Mouse (Mus musculus) heart, postnatal 0 days (tissue): Measurements from ENCODE around the gene Sumf1. TPM values are rescaled to one million over a fixed set of nuclear protein-coding genes. Genes with fewer than 3 reads are reported as not detected.

Source experiments
- ATAC-seq: fragments of 200-750 bp; cut with Nextera tagmentation; 2 replicates; pipeline ENCODE4 v1.8.0; 2017; ENCODE audit warnings: low read depth, moderate number of reproducible peaks, moderate library complexity; ENCODE audit not compliant: insufficient read depth
- DNase-seq: peaks from one replicate; pipeline ENCODE4 v3.0.0-alpha.2; 2016; ENCODE audit warnings: low spot score
- H3K27ac ChIP-seq: fragments of 300-500 bp; sonication (generic); 2 replicates; pipeline ENCODE4 v1.5.1; 2014; ENCODE audit warnings: low read depth, mild to moderate bottlenecking
- H3K27me3 ChIP-seq: fragments of 300-500 bp; sonication (generic); 2 replicates; pipeline ENCODE4 v1.6.1; 2014; ENCODE audit warnings: low read length, mixed read lengths; ENCODE audit not compliant: control insufficient read depth, insufficient read depth
- H3K36me3 ChIP-seq: fragments of 300-500 bp; sonication (generic); replicated peaks from 2 replicates; pipeline ENCODE4 v1.6.1; 2014; ENCODE audit warnings: low read length, mixed read lengths; ENCODE audit not compliant: control insufficient read depth, insufficient read depth
- H3K4me1 ChIP-seq: fragments of 300-500 bp; sonication (generic); 2 replicates; pipeline ENCODE4 v1.6.1; 2014; ENCODE audit warnings: antibody characterized with exemption; ENCODE audit not compliant: control insufficient read depth, insufficient read depth
- H3K4me2 ChIP-seq: fragments of 300-500 bp; sonication (generic); 2 replicates; pipeline ENCODE4 v1.6.1; 2014; ENCODE audit warnings: low read depth, mild to moderate bottlenecking, low read length, moderate library complexity
- H3K4me3 ChIP-seq: fragments of 300-500 bp; sonication (generic); 2 replicates; pipeline ENCODE4 v1.5.1; 2014; ENCODE audit warnings: low read depth, low read length
- H3K9ac ChIP-seq: fragments of 300-500 bp; sonication (generic); replicated peaks from 2 replicates; pipeline ENCODE4 v1.6.1; 2014; ENCODE audit warnings: low read depth, low read length, mixed read lengths
- H3K9me3 ChIP-seq: fragments of 300-500 bp; sonication (generic); replicated peaks from 2 replicates; pipeline ENCODE4 v1.6.1; 2016; ENCODE audit warnings: low read length; ENCODE audit not compliant: control insufficient read depth
- CTCF ChIP-seq: IDR thresholded peaks from 2 replicates; pipeline ENCODE4 v1.5.1; 2016; ENCODE audit warnings: antibody characterized with exemption, control low read depth, low read depth
- EP300 ChIP-seq: IDR thresholded peaks from 2 replicates; pipeline ENCODE4 v1.6.1; 2016; ENCODE audit warnings: antibody characterized with exemption, low read depth
- WGBS: fragments of 180-500 bp; shearing (Covaris S2); extraction: QIAGEN DNeasy Blood & Tissue Kit; methylation state at CpG from one replicate; pipeline ENCODE4 v1.1.7; 2014; 5-methylcytosine and 5-hydroxymethylcytosine counted together
- polyA plus RNA-seq: library from polyadenylated mRNA; unstranded; fragments of >200 nt; fragmentation: Nextera tagmentation; extraction: Ambion mirVana; gene quantifications from 2 replicates; pipeline ENCODE4 v1.2.1, GENCODE M21; 2015
- total RNA-seq: library from RNA; depleted of rRNA; stranded (reverse); fragments of >200 nt; gene quantifications from 2 replicates; pipeline ENCODE4 v1.2.3, GENCODE M21; 2014; ENCODE audit warnings: low replicate concordance

The Sumf1 gene
- total and polyA plus RNA-seq, 2 experiments from 2014 or later: 19.7 to 29.5 TPM

- Histone ChIP-seq H3K9ac (no peak overlapping the region), H3K27ac (no peak overlapping the region), H3K9me3 (no peaks in the 10 kb centered on the region), H3K4me3 (no peak overlapping the region), H3K27me3 (no peaks in the 10 kb centered on the region), H3K4me1 (no peaks in the 10 kb centered on the region), H3K36me3 (peaks cover 15% of the 10 kb centered on the region), H3K4me2 (no peak overlapping the region)
- 93% methylated on average over 3 of the region's 3 CpGs for WGBS
- ATAC-seq: no peak
- DNase-seq: no peak
- TF ChIP-seq EP300 (no peak), CTCF (no peak)
Measured at GRCm38 (mm10) chr6:108169466-108169865, 15.9 kb downstream of the Sumf1 start.

- H3K36me3 ChIP-seq: peaks cover 14% of the 10 kb centered on the region
- WGBS: 86% methylated on average over 6 of the region's 6 CpGs
- no peaks in the 10 kb centered on the region for H3K9me3 ChIP-seq
Measured at GRCm38 (mm10) chr6:108168723-108169122, 16.7 kb downstream of the Sumf1 start.

DNA sequence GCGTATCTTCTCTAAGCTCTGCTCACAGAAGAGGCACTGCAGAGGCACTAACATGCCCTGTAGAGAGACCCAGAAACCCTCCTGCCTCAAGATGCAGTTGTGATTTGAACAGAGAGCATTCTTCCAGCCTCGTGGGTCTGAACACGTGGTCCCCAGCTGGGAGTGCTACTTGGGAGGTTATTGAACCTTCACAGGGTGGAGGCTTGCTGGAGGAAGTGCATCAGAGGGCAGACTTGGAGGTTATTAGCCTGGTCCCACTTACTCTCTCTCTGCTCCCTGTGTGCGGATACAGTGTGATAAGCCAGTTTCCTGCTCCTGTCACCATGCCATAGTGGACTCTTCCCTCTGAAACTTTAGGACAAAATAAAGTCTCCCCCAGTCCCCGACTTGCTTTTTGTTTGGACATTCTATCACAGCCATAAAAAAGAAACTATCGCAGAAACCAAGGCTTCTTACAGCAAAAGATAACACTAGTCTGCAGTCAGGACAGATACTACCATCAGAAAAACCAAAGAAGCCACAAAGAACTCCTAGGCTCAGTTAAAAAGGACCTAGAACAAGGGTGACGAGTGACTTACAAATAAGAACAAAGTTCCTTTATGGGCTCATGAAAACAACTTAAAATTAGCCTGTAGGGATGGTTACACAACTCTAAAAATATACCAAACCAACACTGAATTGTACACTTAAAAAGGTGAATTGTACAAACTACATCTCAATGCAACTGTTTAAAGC is 17.3 kb downstream of the Sumf1 start:
- Histone ChIP-seq H3K27ac (no peak overlapping the region), H3K4me1 (no peaks in the 10 kb centered on the region), H3K9ac (no peak overlapping the region), H3K4me3 (no peak overlapping the region), H3K4me2 (no peak overlapping the region), H3K36me3 (peaks cover 9% of the 10 kb centered on the region), H3K9me3 (no peaks in the 10 kb centered on the region), H3K27me3 (no peaks in the 10 kb centered on the region)
- ATAC-seq (no peak), DNase-seq (no peak)
- TF ChIP-seq CTCF (no peak), EP300 (no peak)
- WGBS: 61% methylated on average over 7 of the region's 7 CpGs

More at GRCm38 (mm10) chr6:108168723-108169122, 16.7 kb downstream of the Sumf1 start:
- H3K4me2 ChIP-seq: no peak overlapping the region
- H3K27ac ChIP-seq: no peak overlapping the region
- no peaks in the 10 kb centered on the region for H3K4me1 ChIP-seq
- TF ChIP-seq EP300 (no peak), CTCF (no peak)
- no peak overlapping the region for H3K4me3 ChIP-seq
- ATAC-seq (no peak), DNase-seq (no peak)
- H3K9ac ChIP-seq: no peak overlapping the region
- no peaks in the 10 kb centered on the region for H3K27me3 ChIP-seq

DNA sequence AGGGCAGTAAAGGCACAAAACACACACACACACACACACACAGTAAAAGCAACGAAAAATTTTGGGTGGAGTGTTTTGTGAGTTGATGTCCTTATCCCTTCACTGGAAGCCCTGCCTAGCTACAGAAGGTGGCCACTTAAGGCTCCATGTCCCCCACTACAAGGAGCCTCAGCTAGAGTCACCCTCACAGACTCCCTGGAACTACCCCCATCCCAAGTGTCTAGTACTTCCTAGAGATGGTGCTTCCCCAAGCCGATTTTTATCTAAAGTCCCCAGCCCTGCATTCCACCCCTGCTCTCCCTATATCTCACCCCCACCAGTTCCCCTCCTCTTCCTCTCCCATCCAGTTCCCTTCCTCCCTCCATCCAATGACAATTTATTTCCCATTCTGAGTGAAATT is 19.8 kb downstream of the Sumf1 start:
- H3K4me3 ChIP-seq: no peak overlapping the region
- DNase-seq: no peak
- H3K9ac ChIP-seq: no peak overlapping the region
- 72% methylated on average over 2 of the region's 2 CpGs for WGBS
- no peak for ATAC-seq
- no peak overlapping the region for H3K27ac ChIP-seq
- H3K4me1 ChIP-seq: no peaks in the 10 kb centered on the region
- H3K27me3 ChIP-seq: no peaks in the 10 kb centered on the region
- TF ChIP-seq CTCF (no peak), EP300 (no peak)
- no peaks in the 10 kb centered on the region for H3K9me3 ChIP-seq
- no peaks in the 10 kb centered on the region for H3K36me3 ChIP-seq
- H3K4me2 ChIP-seq: no peak overlapping the region

- Histone ChIP-seq H3K9me3 (no peaks in the 10 kb centered on the region), H3K36me3 (no peaks in the 10 kb centered on the region), H3K4me1 (no peaks in the 10 kb centered on the region), H3K4me2 (no peak overlapping the region), H3K27ac (no peak overlapping the region), H3K4me3 (no peak overlapping the region), H3K27me3 (no peaks in the 10 kb centered on the region), H3K9ac (no peak overlapping the region)
- no peak for TF ChIP-seq EP300
- TF ChIP-seq CTCF: no peak
- DNase-seq (no peak), ATAC-seq (no peak)
- 85% methylated on average over 5 of the region's 5 CpGs for WGBS
Measured at GRCm38 (mm10) chr6:108164935-108165334, 20.4 kb downstream of the Sumf1 start.

GRCm38 (mm10) chr6:108160608-108161007 is 24.8 kb downstream of the Sumf1 start:
- no peaks in the 10 kb centered on the region for H3K27me3 ChIP-seq
- DNase-seq (no peak), ATAC-seq (no peak)
- no peak overlapping the region for H3K27ac ChIP-seq
- no peak overlapping the region for H3K4me3 ChIP-seq
- TF ChIP-seq CTCF (no peak), EP300 (no peak)
- no peak overlapping the region for H3K9ac ChIP-seq
- H3K4me1 ChIP-seq: no peaks in the 10 kb centered on the region
- no peaks in the 10 kb centered on the region for H3K9me3 ChIP-seq
- no peaks in the 10 kb centered on the region for H3K36me3 ChIP-seq
- no peak overlapping the region for H3K4me2 ChIP-seq
- WGBS: 72% methylated on average over 2 of the region's 2 CpGs
